Mouse (Mus musculus) stomach, embryonic 16.5 days (tissue): ENCODE data around the gene Lgals3bp. TPM values are rescaled to one million over a fixed set of nuclear protein-coding genes. Genes with fewer than 3 reads are reported as not detected.

Experiments
- ATAC-seq: fragments of 200-750 bp; cut with Nextera tagmentation; 2 replicates; pipeline ENCODE4 v1.8.0; 2017; ENCODE audit warnings: moderate number of reproducible peaks, moderate TSS enrichment; ENCODE audit not compliant: insufficient read depth, low FRiP score
- H3K27ac ChIP-seq: fragments of 300-500 bp; sonication (generic); 2 replicates; pipeline ENCODE4 v1.5.1; 2014; ENCODE audit warnings: low read length
- H3K27me3 ChIP-seq: fragments of 300-500 bp; sonication (generic); 2 replicates; pipeline ENCODE4 v1.6.1; 2014; ENCODE audit warnings: low read length, control low read depth, mixed read lengths; ENCODE audit not compliant: control insufficient read depth, insufficient read depth
- H3K36me3 ChIP-seq: fragments of 300-500 bp; sonication (generic); 2 replicates; pipeline ENCODE4 v1.6.1; 2014; ENCODE audit warnings: low read length; ENCODE audit not compliant: control insufficient read depth, insufficient read depth
- H3K4me1 ChIP-seq: fragments of 300-500 bp; sonication (generic); 2 replicates; pipeline ENCODE4 v1.6.1; 2014; ENCODE audit warnings: low read length, control low read depth, mixed read lengths; ENCODE audit not compliant: control insufficient read depth, insufficient read depth
- H3K4me2 ChIP-seq: fragments of 300-500 bp; sonication (generic); 2 replicates; pipeline ENCODE4 v1.6.1; 2014; ENCODE audit warnings: low read depth, low read length, mixed read lengths
- H3K4me3 ChIP-seq: fragments of 300-500 bp; sonication (generic); replicated peaks from 2 replicates; pipeline ENCODE4 v1.5.1; 2014; ENCODE audit warnings: mild to moderate bottlenecking, low read length
- H3K9ac ChIP-seq: fragments of 300-500 bp; sonication (generic); 2 replicates; pipeline ENCODE4 v1.6.1; 2014; ENCODE audit warnings: low read length
- H3K9me3 ChIP-seq: fragments of 300-500 bp; sonication (generic); replicated peaks from 2 replicates; pipeline ENCODE4 v1.6.1; 2016; ENCODE audit warnings: low read length, control low read depth; ENCODE audit not compliant: control insufficient read depth
- WGBS: fragments of 180-500 bp; shearing (Covaris S2); extraction: QIAGEN DNeasy Blood & Tissue Kit; methylation state at CpG from one replicate; pipeline ENCODE4 v1.1.7; 2014; 5-methylcytosine and 5-hydroxymethylcytosine counted together
- polyA plus RNA-seq: library from polyadenylated mRNA; unstranded; fragments of >200 nt; fragmentation: Nextera tagmentation; extraction: Ambion mirVana; gene quantifications from 2 replicates; pipeline ENCODE4 v1.2.1, GENCODE M21; 2015

Gene Lgals3bp
- polyA plus RNA-seq = 59.8 and 75.8 TPM in 2 replicates

- Histone ChIP-seq H3K4me1 (peaks cover 28% of the 10 kb centered on the region), H3K36me3 (no peaks in the 10 kb centered on the region), H3K4me2 (peak within 1 kb of the TSS; percentile 52), H3K9me3 (no peaks in the 10 kb centered on the region), H3K9ac (peak within 1 kb of the TSS; percentile 63), H3K4me3 (peak within 1 kb of the TSS; percentile 31), H3K27me3 (no peaks in the 10 kb centered on the region), H3K27ac (peak within 1 kb of the TSS; percentile 85)
- WGBS = 23% methylated on average over 7 of the region's 7 CpGs
- peak; percentile 76 for ATAC-seq
Observed at GRCm38 (mm10) chr11:118401760-118402280, at the start of gene Lgals3bp. Gene Lgals3bp (minus strand): TSS chr11:118402092.

GRCm38 (mm10) chr11:118451211-118451610 is 49.3 kb upstream of the Lgals3bp start:
- no peaks in the 10 kb centered on the region for H3K9me3 ChIP-seq
- 81% methylated on average over 6 of the region's 6 CpGs for WGBS
- ATAC-seq = no peak
- H3K27ac ChIP-seq = no peak overlapping the region
- no peak overlapping the region for H3K9ac ChIP-seq
- no peak overlapping the region for H3K4me3 ChIP-seq
- no peaks in the 10 kb centered on the region for H3K36me3 ChIP-seq
- no peaks in the 10 kb centered on the region for H3K27me3 ChIP-seq
- no peaks in the 10 kb centered on the region for H3K4me1 ChIP-seq
- no peak overlapping the region for H3K4me2 ChIP-seq

GRCm38 (mm10) chr11:118448385-118448784 is 46.5 kb upstream of the Lgals3bp start:
- 0 out of 2 replicates have a peak, but pooled peaks cover 2% of the 10 kb centered on the region for H3K4me1 ChIP-seq
- 72% methylated on average over 8 of the region's 8 CpGs for WGBS
- H3K9ac ChIP-seq = no peak overlapping the region
- H3K27me3 ChIP-seq = no peaks in the 10 kb centered on the region
- no peaks in the 10 kb centered on the region for H3K9me3 ChIP-seq
- no peak overlapping the region for H3K27ac ChIP-seq
- ATAC-seq = no peak
- H3K4me2 ChIP-seq = no peak overlapping the region
- H3K36me3 ChIP-seq = no peaks in the 10 kb centered on the region
- H3K4me3 ChIP-seq = no peak overlapping the region

DNA sequence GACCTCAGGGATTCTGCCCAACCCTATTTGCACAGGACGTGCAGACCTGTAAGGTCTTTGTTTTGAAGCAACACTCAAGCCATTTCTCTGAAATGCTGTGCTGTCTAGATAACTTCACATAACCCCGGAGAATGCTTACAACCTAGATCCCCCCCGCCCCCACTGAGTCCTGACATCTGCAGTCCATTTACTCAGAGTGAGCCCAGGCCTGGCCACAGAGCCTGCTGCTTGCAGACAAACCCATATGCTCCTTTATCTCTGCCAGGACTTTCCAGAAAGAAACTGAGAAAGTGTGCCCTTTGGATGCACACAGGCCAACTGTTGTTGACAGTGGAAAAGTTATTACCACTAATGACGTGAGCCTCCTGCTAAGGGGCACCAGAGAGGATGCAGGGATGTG is 45.5 kb upstream of the Lgals3bp start:
- H3K4me1 ChIP-seq = 0 out of 2 replicates have a peak, but pooled peaks cover 7% of the 10 kb centered on the region
- WGBS = 56% methylated on average over 4 of the region's 4 CpGs
- no peaks in the 10 kb centered on the region for H3K27me3 ChIP-seq
- H3K4me2 ChIP-seq = no peak overlapping the region
- H3K27ac ChIP-seq = no peak overlapping the region
- no peak overlapping the region for H3K4me3 ChIP-seq
- H3K9ac ChIP-seq = no peak overlapping the region
- H3K9me3 ChIP-seq = no peaks in the 10 kb centered on the region
- ATAC-seq = no peak
- no peaks in the 10 kb centered on the region for H3K36me3 ChIP-seq

- no peaks in the 10 kb centered on the region for H3K27me3 ChIP-seq
- H3K27ac ChIP-seq = no peak overlapping the region
- no peak overlapping the region for H3K4me2 ChIP-seq
- no peak for ATAC-seq
- WGBS = 8% methylated on average over 3 of the region's 3 CpGs
- H3K9me3 ChIP-seq = no peaks in the 10 kb centered on the region
- 0 out of 2 replicates have a peak, but pooled peaks cover 7% of the 10 kb centered on the region for H3K4me1 ChIP-seq
- H3K4me3 ChIP-seq = no peak overlapping the region
- no peaks in the 10 kb centered on the region for H3K36me3 ChIP-seq
- no peak overlapping the region for H3K9ac ChIP-seq
Observed at GRCm38 (mm10) chr11:118445843-118446242, 44.0 kb upstream of the Lgals3bp start.

GRCm38 (mm10) chr11:118443201-118443970 is 41.5 kb upstream of the Lgals3bp start:
- H3K27me3 ChIP-seq = no peaks in the 10 kb centered on the region
- no peaks in the 10 kb centered on the region for H3K36me3 ChIP-seq
- no peak overlapping the region for H3K9ac ChIP-seq
- no peak overlapping the region for H3K4me2 ChIP-seq
- H3K4me1 ChIP-seq = peaks cover 18% of the 10 kb centered on the region
- 33% methylated on average over 11 of the region's 11 CpGs for WGBS
- H3K4me3 ChIP-seq = no peak overlapping the region
- peak; percentile 31; the same call in 1 of the 2 replicates for ATAC-seq
- H3K27ac ChIP-seq = no peak overlapping the region
- H3K9me3 ChIP-seq = no peaks in the 10 kb centered on the region

DNA sequence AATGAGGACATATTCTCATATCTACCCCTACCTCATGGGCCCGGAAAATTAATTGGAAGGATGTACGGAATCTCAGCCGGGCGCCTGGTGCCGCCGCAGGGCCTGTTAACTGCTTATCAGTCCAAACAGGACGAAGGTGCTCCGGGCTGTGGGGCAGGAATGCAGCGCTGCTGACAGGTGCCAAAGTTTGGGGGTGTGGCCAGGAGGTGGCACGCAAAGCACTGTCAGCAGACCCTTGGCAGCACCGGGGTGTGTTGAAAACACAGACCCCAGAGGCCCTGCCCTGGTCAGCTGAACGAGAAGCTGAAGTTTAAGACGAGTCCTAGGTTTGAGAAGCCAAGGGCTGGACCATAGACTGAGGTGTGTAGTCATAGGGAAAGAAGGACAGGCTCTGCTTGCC is 40.8 kb upstream of the Lgals3bp start:
- Histone ChIP-seq H3K4me3 (no peak overlapping the region), H3K4me2 (no peak overlapping the region), H3K9me3 (no peaks in the 10 kb centered on the region), H3K27ac (no peak overlapping the region), H3K4me1 (peaks cover 20% of the 10 kb centered on the region), H3K27me3 (no peaks in the 10 kb centered on the region), H3K9ac (no peak overlapping the region), H3K36me3 (no peaks in the 10 kb centered on the region)
- peak; percentile 11; the same call in 1 of the 2 replicates for ATAC-seq
- WGBS = 61% methylated on average over 13 of the region's 13 CpGs

GRCm38 (mm10) chr11:118438665-118439414 is 36.9 kb upstream of the Lgals3bp start:
- WGBS = 32% methylated on average over 11 of the region's 11 CpGs
- no peaks in the 10 kb centered on the region for H3K9me3 ChIP-seq
- H3K36me3 ChIP-seq = no peaks in the 10 kb centered on the region
- ATAC-seq = no peak; the same call in 1 of the 2 replicates
- H3K27ac ChIP-seq = peak overlapping the region; percentile 42; the same call in 1 of the 2 replicates
- H3K4me3 ChIP-seq = no peak overlapping the region
- H3K4me1 ChIP-seq = peaks cover 30% of the 10 kb centered on the region
- peak overlapping the region; percentile 52 for H3K9ac ChIP-seq
- no peak overlapping the region for H3K4me2 ChIP-seq
- no peaks in the 10 kb centered on the region for H3K27me3 ChIP-seq
